Mouse (Mus musculus): ENCODE data around the gene Ranbp9.

The Ranbp9 gene

GRCm38 (mm10) chr13:43450686-43451085, 30.4 kb downstream of the Ranbp9 start:
- DNase-seq (ENCODE audit: low spot score) = no peak

GRCm38 (mm10) chr13:43447721-43448120, 33.4 kb downstream of the Ranbp9 start:
- no peak for DNase-seq (ENCODE audit: low spot score)

- no peak for DNase-seq (ENCODE audit: low spot score)
Measured at GRCm38 (mm10) chr13:43445754-43446153, 35.3 kb downstream of the Ranbp9 start.

GRCm38 (mm10) chr13:43444717-43445116, 36.4 kb downstream of the Ranbp9 start:
- no peak for DNase-seq (ENCODE audit: low spot score)

GRCm38 (mm10) chr13:43443706-43444105, 37.4 kb downstream of the Ranbp9 start:
- DNase-seq (ENCODE audit: low spot score) = no peak

- no peak for DNase-seq (ENCODE audit: low spot score)
Measured at GRCm38 (mm10) chr13:43442551-43442950, 38.5 kb downstream of the Ranbp9 start.

- no peak for DNase-seq (ENCODE audit: low spot score)
Measured at GRCm38 (mm10) chr13:43440376-43440775, 40.7 kb downstream of the Ranbp9 start.

GRCm38 (mm10) chr13:43433395-43433794, 47.7 kb downstream of the Ranbp9 start:
- no peak for DNase-seq (ENCODE audit: low spot score)

- DNase-seq (ENCODE audit: low spot score) = no peak
Measured at GRCm38 (mm10) chr13:43428436-43428835, 52.6 kb downstream of the Ranbp9 start.

- DNase-seq (ENCODE audit: low spot score) = no peak
Measured at GRCm38 (mm10) chr13:43415249-43415648, 65.8 kb downstream of the Ranbp9 start.

GRCm38 (mm10) chr13:43413611-43414010, 67.5 kb downstream of the Ranbp9 start:
- DNase-seq (ENCODE audit: low spot score) = no peak

- no peak for DNase-seq (ENCODE audit: low spot score)
Measured at GRCm38 (mm10) chr13:43412311-43412710, 68.8 kb downstream of the Ranbp9 start.

- no peak for DNase-seq (ENCODE audit: low spot score)
Measured at GRCm38 (mm10) chr13:43399576-43399975, 81.5 kb downstream of the Ranbp9 start.

GRCm38 (mm10) chr13:43398297-43399080, 82.6 kb downstream of the Ranbp9 start, which contains the start of gene Nol7:
Gene Nol7 (plus strand): TSS chr13:43398390.
- peak; percentile 93 for DNase-seq (ENCODE audit: low spot score)

GRCm38 (mm10) chr13:43397700-43398296, 83.3 kb downstream of the Ranbp9 start:
- no peak for DNase-seq (ENCODE audit: low spot score)

- no peak for DNase-seq (ENCODE audit: low spot score)
Measured at GRCm38 (mm10) chr13:43385321-43385720, 95.8 kb downstream of the Ranbp9 start.

GRCm38 (mm10) chr13:43379989-43380388, 101.1 kb downstream of the Ranbp9 start:
- no peak for DNase-seq (ENCODE audit: low spot score)

GRCm38 (mm10) chr13:43374918-43375432, 106.1 kb downstream of the Ranbp9 start:
- DNase-seq (ENCODE audit: low spot score) = no peak

GRCm38 (mm10) chr13:43374205-43374604, 106.9 kb downstream of the Ranbp9 start:
- DNase-seq (ENCODE audit: low spot score) = no peak

- DNase-seq (ENCODE audit: low spot score) = no peak
Measured at GRCm38 (mm10) chr13:43372892-43373291, 108.2 kb downstream of the Ranbp9 start.

- DNase-seq (ENCODE audit: low spot score) = no peak
Measured at GRCm38 (mm10) chr13:43370063-43370462, 111.0 kb downstream of the Ranbp9 start.

- DNase-seq (ENCODE audit: low spot score) = no peak
Measured at GRCm38 (mm10) chr13:43365825-43366184, 115.3 kb downstream of the Ranbp9 start.

Data from testis, postnatal 14 days (tissue).